Mouse (Mus musculus): ENCODE measurements around the gene Hpse.

Hpse gene

GRCm38 (mm10) chr5:100643991-100644535 is 75.5 kb downstream of the Hpse start:
- no peak for ATAC-seq (ENCODE audit: insufficient number of reproducible peaks, low FRiP score, low TSS enrichment)

DNA sequence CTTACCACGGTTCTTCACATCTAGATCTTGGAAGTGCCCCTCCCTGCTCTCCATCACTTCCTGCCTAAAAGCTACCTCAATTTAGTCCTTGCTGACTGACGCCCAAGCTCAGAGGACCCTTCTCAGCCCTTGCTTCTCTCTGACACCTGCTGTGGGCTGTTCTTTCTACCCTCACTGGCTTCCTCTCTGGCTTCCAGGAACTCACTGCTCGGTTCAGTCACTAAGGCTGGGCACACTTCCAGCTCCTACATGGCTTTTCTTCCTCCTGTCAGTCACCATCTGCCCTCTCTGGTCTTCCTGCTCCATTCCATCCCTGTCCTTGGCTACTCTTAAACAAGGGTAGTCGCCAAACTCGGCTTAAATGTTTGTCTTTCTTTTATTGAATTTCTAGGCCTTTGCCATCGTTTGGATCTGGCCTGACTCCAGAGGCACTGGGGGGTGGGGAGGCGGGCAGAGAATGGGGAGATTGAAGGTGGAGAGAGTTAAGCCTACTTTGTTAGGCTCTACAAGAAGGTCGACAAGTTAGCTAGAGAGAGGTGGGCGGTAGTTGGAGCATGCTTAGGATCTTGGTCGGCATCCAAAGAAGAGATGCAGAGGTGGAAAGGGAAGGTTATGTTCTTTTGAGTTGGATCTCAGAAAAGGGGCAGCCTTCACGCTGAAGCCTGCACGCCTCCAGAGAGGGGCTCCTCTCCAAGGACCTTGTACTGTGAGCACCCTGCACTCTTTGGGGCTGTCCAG is 76.1 kb downstream of the Hpse start:
- ATAC-seq (ENCODE audit: insufficient number of reproducible peaks, low FRiP score, low TSS enrichment), result no peak

DNA sequence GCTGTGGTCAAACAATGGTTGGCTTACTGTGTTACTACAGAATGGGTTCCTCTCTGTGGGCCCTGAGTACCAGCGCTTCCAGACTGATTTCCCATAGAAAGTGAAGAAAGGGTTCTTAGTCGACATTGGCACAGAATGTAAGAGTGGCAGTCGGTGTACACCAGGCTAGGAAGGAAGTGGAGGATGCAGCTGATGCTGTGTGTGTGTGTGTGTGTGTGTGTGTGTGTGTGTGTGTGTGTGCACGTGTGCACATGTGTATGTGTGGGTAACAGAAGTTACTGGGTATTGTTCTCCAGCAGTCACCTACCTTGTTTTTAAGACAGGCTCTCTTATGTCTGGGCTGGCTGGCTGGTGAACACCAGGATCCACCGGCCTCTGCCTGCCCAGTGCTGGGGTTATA is 77.2 kb downstream of the Hpse start:
- ATAC-seq (ENCODE audit: insufficient number of reproducible peaks, low FRiP score, low TSS enrichment), result no peak

DNA sequence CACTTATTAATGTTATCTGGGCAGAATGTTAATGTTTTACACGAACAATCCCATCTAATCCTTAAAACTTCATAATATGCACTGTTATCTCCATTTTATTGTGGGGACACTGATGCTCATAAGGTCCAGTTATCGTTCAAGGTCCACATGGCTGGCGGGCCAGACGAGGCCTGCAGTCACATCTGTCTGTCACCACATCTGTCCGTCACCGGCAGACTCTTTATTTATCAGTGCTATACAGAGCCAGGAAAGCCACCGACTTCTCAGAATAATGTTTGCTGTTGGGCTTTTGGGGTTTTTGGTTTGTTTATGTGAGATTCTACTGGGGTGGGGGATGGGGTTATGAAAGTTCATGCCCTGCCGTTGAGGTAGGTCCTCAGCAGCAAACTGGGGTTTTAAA is 81.0 kb downstream of the Hpse start:
- ATAC-seq (ENCODE audit: insufficient number of reproducible peaks, low FRiP score, low TSS enrichment), result no peak

DNA sequence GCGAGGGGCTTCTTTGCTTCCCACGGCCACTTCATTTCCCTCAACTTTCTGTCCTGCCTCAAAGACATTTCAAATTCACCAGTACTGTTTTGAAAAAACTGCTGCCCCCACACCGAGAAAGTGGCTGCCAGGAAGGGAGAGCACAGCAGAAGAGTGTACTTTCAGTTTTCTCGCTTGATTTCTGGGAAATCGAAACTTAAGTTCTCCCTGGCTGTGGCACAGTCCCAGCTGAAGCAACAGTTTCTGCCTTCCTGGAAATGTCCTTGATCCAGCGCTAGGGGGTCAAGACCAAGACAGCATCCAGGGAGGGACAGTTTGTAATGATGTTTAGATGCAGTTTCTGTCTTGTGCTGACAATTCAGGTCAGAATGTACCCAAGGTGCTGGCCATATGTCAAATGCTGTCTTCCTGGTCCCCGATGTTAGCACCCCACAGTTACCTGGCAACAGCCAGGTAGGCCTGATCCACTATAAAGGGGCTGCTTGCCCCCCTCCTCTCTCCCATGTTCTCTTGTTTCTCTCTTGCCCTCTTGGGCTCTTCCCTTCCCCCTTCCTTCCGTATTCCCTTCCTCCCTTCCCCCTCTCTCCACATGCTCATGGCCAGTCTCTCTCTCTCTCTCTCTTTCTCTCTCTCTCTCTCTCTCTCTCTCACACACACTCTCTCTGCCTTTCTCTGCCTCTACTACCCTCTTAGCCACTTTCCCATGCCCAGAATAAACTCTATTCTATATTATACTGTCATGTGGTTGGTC is 82.5 kb downstream of the Hpse start:
- ATAC-seq (ENCODE audit: insufficient number of reproducible peaks, low FRiP score, low TSS enrichment), result no peak

- no peak for ATAC-seq (ENCODE audit: insufficient number of reproducible peaks, low FRiP score, low TSS enrichment)
Observed at GRCm38 (mm10) chr5:100635908-100636307, 83.6 kb downstream of the Hpse start.

DNA sequence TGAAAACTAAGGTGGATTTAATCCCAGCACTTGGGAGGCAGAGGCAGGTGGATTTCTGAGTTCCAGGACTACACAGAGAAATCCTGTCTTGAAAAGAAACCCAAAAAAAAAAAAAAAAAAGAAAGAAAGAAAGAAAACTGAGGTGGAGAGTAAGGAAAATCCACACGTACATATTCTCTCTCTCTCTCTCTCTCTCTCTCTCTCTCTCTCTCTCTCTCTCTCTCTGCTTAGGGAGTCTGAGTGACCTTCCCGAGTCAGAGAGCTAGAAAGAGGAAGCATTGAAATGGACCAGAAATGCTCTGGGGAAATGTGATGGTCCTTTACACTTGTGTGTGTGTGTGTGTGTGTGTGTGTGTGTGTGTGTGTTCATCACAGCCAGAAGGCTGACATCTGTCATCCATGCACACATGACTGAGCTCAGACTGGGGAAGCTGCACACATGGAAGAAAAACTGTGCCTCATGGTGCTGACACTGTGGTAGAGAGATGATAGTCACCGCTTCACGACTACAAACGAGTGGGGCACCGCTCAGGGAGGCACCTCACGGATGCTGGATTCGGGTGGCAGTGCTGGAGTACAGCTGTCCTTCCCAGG is 84.5 kb downstream of the Hpse start:
- ATAC-seq (ENCODE audit: insufficient number of reproducible peaks, low FRiP score, low TSS enrichment), result no peak

DNA sequence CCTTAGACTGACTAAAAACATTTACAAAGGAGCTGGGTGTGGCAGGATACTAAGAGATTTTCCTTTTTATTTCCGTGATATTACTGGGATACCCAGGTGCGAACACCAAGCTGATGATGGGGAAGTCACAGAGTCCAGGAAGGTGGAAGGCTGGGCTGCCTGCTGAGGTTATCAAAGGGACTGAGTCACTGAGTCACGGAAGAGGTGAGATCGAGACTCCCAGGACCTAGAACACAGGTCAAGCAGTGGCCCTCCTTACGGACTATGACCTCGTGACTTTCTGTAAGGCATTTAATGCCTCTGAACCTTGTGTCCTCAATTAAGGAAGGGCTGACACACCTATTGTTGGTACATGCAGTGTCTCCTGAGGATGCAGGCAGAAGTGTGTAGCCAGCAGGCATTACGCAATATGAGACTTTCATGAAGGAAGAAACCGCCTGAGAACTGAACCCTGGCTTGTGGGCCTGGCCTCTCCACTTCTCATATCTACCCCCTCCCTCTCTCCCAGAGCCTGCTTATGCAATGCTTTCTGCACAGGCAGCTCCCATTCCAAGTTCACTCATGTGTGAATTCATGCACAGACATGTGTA is 86.9 kb downstream of the Hpse start:
- no peak for ATAC-seq (ENCODE audit: insufficient number of reproducible peaks, low FRiP score, low TSS enrichment)

Measured in cerebellum, adult (tissue).